Mouse (Mus musculus): Measurements from ENCODE around the gene Ripk3. TPM values are rescaled to one million over a fixed set of nuclear protein-coding genes. Genes with fewer than 3 reads are reported as not detected.

The Ripk3 gene
- polyA plus RNA-seq, 1 experiment: 0.28 TPM

- Histone ChIP-seq H3ac (ENCODE audit: control insufficient read depth, insufficient read length) (no peak within 1 kb of the TSS), H3K36me3 (ENCODE audit: control insufficient read depth, insufficient read depth) (peaks cover 20% of the 10 kb centered on the region), H3K4me3 (no peak within 1 kb of the TSS), H3K79me2 (ENCODE audit: control insufficient read depth, insufficient read depth) (no peaks in the 10 kb centered on the region), H3K27me3 (ENCODE audit: control insufficient read depth, insufficient read depth, insufficient read length) (peaks cover 27% of the 10 kb centered on the region), H3K4me2 (ENCODE audit: low read depth) (peak within 1 kb of the TSS; percentile 51)
- TF ChIP-seq MYOG (IDR thresholded peaks at IDR 0.05; ENCODE audit: control insufficient read depth in 1 of 3, insufficient read depth in 1 of 3, insufficient read length in 2 of 3, low read depth in 2 of 3): no peak
- no peak for TF ChIP-seq E2F4 (IDR thresholded peaks at IDR 0.05; ENCODE audit: insufficient read depth)
- TF ChIP-seq CEBPB (IDR thresholded peaks at IDR 0.05; ENCODE audit: insufficient read depth, poor library complexity, severe bottlenecking): no peak
- TF ChIP-seq MAX (IDR thresholded peaks at IDR 0.05; ENCODE audit: low read depth): no peak
- TF ChIP-seq TCF3 (IDR thresholded peaks at IDR 0.05; ENCODE audit: insufficient read length, low read depth): no peak
- TF ChIP-seq POLR2AphosphoS2 (IDR thresholded peaks at IDR 0.05; ENCODE audit: insufficient read length, low read depth): no peak
- TF ChIP-seq USF1 (IDR thresholded peaks at IDR 0.05; ENCODE audit: low read depth): no peak
- no peak for TF ChIP-seq POLR2A (IDR thresholded peaks at IDR 0.05; ENCODE audit: insufficient read length, low read depth)
- TF ChIP-seq SRF (IDR thresholded peaks at IDR 0.05; ENCODE audit: control insufficient read depth, insufficient read length, low read depth): no peak
- TF ChIP-seq TCF12 (IDR thresholded peaks at IDR 0.05; ENCODE audit: insufficient read depth, poor library complexity, severe bottlenecking): no peak
- TF ChIP-seq MYOD1 (IDR thresholded peaks at IDR 0.05; ENCODE audit: control insufficient read depth in 1 of 3, insufficient read length in 2 of 3, low read depth in 2 of 3): no peak
- TF ChIP-seq REST (IDR thresholded peaks at IDR 0.05; ENCODE audit: insufficient read depth, insufficient read length): no peak
Observed at GRCm38 (mm10) chr14:55758363-55758784, 30.3 kb downstream of the Ripk3 start, which contains the start of gene Cideb. TSS of gene Cideb (minus strand) at chr14:55758458.

GRCm38 (mm10) chr14:55757566-55757965 is 31.1 kb downstream of the Ripk3 start:
- H3K4me3 ChIP-seq: no peak overlapping the region
- H3ac ChIP-seq (ENCODE audit: control insufficient read depth, insufficient read length): no peak overlapping the region
- H3K27me3 ChIP-seq (ENCODE audit: control insufficient read depth, insufficient read depth, insufficient read length): peaks cover 18% of the 10 kb centered on the region
- TF ChIP-seq REST (IDR thresholded peaks at IDR 0.05; ENCODE audit: insufficient read depth, insufficient read length) (no peak), MYOD1 (IDR thresholded peaks at IDR 0.05; ENCODE audit: control insufficient read depth in 1 of 3, insufficient read length in 2 of 3, low read depth in 2 of 3) (no peak), TCF3 (IDR thresholded peaks at IDR 0.05; ENCODE audit: insufficient read length, low read depth) (no peak), E2F4 (IDR thresholded peaks at IDR 0.05; ENCODE audit: insufficient read depth) (no peak), POLR2A (IDR thresholded peaks at IDR 0.05; ENCODE audit: insufficient read length, low read depth) (no peak), POLR2AphosphoS2 (IDR thresholded peaks at IDR 0.05; ENCODE audit: insufficient read length, low read depth) (no peak), TCF12 (IDR thresholded peaks at IDR 0.05; ENCODE audit: insufficient read depth, poor library complexity, severe bottlenecking) (no peak), USF1 (IDR thresholded peaks at IDR 0.05; ENCODE audit: low read depth) (no peak), CEBPB (IDR thresholded peaks at IDR 0.05; ENCODE audit: insufficient read depth, poor library complexity, severe bottlenecking) (no peak), MYOG (IDR thresholded peaks at IDR 0.05; ENCODE audit: control insufficient read depth in 1 of 3, insufficient read depth in 1 of 3, insufficient read length in 2 of 3, low read depth in 2 of 3) (no peak), SRF (IDR thresholded peaks at IDR 0.05; ENCODE audit: control insufficient read depth, insufficient read length, low read depth) (no peak), MAX (IDR thresholded peaks at IDR 0.05; ENCODE audit: low read depth) (no peak)
- H3K4me2 ChIP-seq (ENCODE audit: low read depth): no peak overlapping the region
- H3K36me3 ChIP-seq (ENCODE audit: control insufficient read depth, insufficient read depth): peaks cover 27% of the 10 kb centered on the region
- no peaks in the 10 kb centered on the region for H3K79me2 ChIP-seq (ENCODE audit: control insufficient read depth, insufficient read depth)

GRCm38 (mm10) chr14:55747051-55747847 is 41.4 kb downstream of the Ripk3 start:
- Histone ChIP-seq H3K36me3 (ENCODE audit: control insufficient read depth, insufficient read depth) (peaks cover 30% of the 10 kb centered on the region), H3K27me3 (ENCODE audit: control insufficient read depth, insufficient read depth, insufficient read length) (no peaks in the 10 kb centered on the region), H3ac (ENCODE audit: control insufficient read depth, insufficient read length) (no peak overlapping the region), H3K4me2 (ENCODE audit: low read depth) (peak overlapping the region; percentile 91), H3K79me2 (ENCODE audit: control insufficient read depth, insufficient read depth) (peaks cover 21% of the 10 kb centered on the region), H3K4me3 (peak overlapping the region; percentile 81)
- TF ChIP-seq TCF3 (IDR thresholded peaks at IDR 0.05; ENCODE audit: insufficient read length, low read depth) (no peak), REST (IDR thresholded peaks at IDR 0.05; ENCODE audit: insufficient read depth, insufficient read length) (no peak), CEBPB (IDR thresholded peaks at IDR 0.05; ENCODE audit: insufficient read depth, poor library complexity, severe bottlenecking) (no peak), POLR2A (IDR thresholded peaks at IDR 0.05; ENCODE audit: insufficient read length, low read depth) (no peak), POLR2AphosphoS2 (IDR thresholded peaks at IDR 0.05; ENCODE audit: insufficient read length, low read depth) (no peak), MAX (IDR thresholded peaks at IDR 0.05; ENCODE audit: low read depth) (no peak), MYOG (IDR thresholded peaks at IDR 0.05; ENCODE audit: control insufficient read depth in 1 of 3, insufficient read depth in 1 of 3, insufficient read length in 2 of 3, low read depth in 2 of 3) (no peak), TCF12 (IDR thresholded peaks at IDR 0.05; ENCODE audit: insufficient read depth, poor library complexity, severe bottlenecking) (no peak), SRF (IDR thresholded peaks at IDR 0.05; ENCODE audit: control insufficient read depth, insufficient read length, low read depth) (no peak), MYOD1 (IDR thresholded peaks at IDR 0.05; ENCODE audit: control insufficient read depth in 1 of 3, insufficient read length in 2 of 3, low read depth in 2 of 3) (no peak), E2F4 (IDR thresholded peaks at IDR 0.05; ENCODE audit: insufficient read depth) (no peak), USF1 (IDR thresholded peaks at IDR 0.05; ENCODE audit: low read depth) (no peak)

- peaks cover 21% of the 10 kb centered on the region for H3K79me2 ChIP-seq (ENCODE audit: control insufficient read depth, insufficient read depth)
- H3K4me3 ChIP-seq: peak overlapping the region; percentile 81
- H3K36me3 ChIP-seq (ENCODE audit: control insufficient read depth, insufficient read depth): peaks cover 29% of the 10 kb centered on the region
- peak overlapping the region; percentile 25 for H3ac ChIP-seq (ENCODE audit: control insufficient read depth, insufficient read length)
- no peaks in the 10 kb centered on the region for H3K27me3 ChIP-seq (ENCODE audit: control insufficient read depth, insufficient read depth, insufficient read length)
- H3K4me2 ChIP-seq (ENCODE audit: low read depth): peak overlapping the region; percentile 91
- TF ChIP-seq POLR2A (IDR thresholded peaks at IDR 0.05; ENCODE audit: insufficient read length, low read depth) (no peak), TCF12 (IDR thresholded peaks at IDR 0.05; ENCODE audit: insufficient read depth, poor library complexity, severe bottlenecking) (no peak), MYOG (IDR thresholded peaks at IDR 0.05; ENCODE audit: control insufficient read depth in 1 of 3, insufficient read depth in 1 of 3, insufficient read length in 2 of 3, low read depth in 2 of 3) (no peak), SRF (IDR thresholded peaks at IDR 0.05; ENCODE audit: control insufficient read depth, insufficient read length, low read depth) (no peak), E2F4 (IDR thresholded peaks at IDR 0.05; ENCODE audit: insufficient read depth) (no peak), CEBPB (IDR thresholded peaks at IDR 0.05; ENCODE audit: insufficient read depth, poor library complexity, severe bottlenecking) (no peak), REST (IDR thresholded peaks at IDR 0.05; ENCODE audit: insufficient read depth, insufficient read length) (no peak), TCF3 (IDR thresholded peaks at IDR 0.05; ENCODE audit: insufficient read length, low read depth) (no peak), POLR2AphosphoS2 (IDR thresholded peaks at IDR 0.05; ENCODE audit: insufficient read length, low read depth) (no peak), MYOD1 (IDR thresholded peaks at IDR 0.05; ENCODE audit: control insufficient read depth in 1 of 3, insufficient read length in 2 of 3, low read depth in 2 of 3) (no peak), MAX (IDR thresholded peaks at IDR 0.05; ENCODE audit: low read depth) (no peak), USF1 (IDR thresholded peaks at IDR 0.05; ENCODE audit: low read depth) (no peak)
Observed at GRCm38 (mm10) chr14:55745861-55746237, 42.8 kb downstream of the Ripk3 start.

All from myocyte (in vitro differentiated cells).